Mouse (Mus musculus) WW6 (cell line): Measurements from ENCODE around the gene Galk1.

ENCODE experiments used
- DNase-seq: peaks from one replicate; pipeline ENCODE4 v3.0.0-alpha.2; 2013; ENCODE audit warnings: low read depth, low spot score

The Galk1 gene

DNA sequence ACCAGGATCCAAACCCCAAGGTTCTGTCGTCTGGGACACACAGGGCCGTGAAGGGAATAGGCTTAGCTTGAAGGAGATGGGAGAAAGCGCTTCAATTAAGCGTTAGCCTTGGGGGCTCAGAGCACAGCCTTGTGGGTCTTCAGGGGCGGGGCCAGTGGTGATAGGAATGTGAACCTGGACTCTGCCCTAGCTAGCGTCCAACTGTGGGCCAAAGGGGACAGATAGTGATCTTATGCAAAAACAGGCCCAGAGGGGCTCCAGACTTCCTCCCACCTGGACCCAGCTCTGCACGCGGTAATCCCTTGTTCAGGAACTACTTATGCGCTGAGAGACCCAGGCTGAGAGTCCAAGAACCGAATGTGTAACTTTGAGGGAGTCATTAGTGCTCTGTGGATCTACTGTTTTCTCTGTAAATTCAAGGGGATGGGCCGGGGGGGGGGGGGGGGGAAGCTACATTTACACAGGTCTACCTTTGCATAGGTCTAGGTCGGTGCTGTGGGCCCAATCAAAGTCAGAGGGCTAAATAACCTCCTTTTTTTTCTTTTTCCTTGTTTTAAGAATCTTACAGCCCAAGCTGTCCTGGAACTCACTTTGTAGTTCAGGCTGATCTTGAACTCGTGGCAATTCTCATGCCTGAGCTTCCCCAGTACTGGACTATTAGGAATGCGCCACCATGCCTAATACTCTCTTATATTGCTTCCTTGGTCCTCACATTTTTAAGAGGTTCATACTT lies 824 bp downstream of the Galk1 start:
- DNase-seq: no peak

DNA sequence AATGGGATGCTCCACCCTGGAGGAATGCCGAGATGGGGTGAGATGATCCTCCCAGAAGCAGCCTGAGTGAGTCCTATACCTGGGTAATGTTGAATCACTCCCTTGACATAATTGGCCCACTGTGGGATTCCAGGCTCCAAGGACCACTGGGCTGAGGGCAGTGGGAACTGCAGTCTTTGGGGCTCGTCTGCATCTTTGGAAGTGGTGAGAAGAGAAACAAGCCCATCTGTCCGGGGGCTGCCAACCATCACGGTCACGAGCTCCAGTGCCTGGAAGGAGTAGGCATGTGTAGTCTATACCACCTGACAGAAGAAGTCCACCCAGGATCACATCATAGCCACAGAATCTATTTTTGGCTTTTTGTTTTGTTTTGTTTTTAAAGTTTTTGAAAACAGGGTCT lies 1.6 kb downstream of the Galk1 start:
- DNase-seq: no peak

DNA sequence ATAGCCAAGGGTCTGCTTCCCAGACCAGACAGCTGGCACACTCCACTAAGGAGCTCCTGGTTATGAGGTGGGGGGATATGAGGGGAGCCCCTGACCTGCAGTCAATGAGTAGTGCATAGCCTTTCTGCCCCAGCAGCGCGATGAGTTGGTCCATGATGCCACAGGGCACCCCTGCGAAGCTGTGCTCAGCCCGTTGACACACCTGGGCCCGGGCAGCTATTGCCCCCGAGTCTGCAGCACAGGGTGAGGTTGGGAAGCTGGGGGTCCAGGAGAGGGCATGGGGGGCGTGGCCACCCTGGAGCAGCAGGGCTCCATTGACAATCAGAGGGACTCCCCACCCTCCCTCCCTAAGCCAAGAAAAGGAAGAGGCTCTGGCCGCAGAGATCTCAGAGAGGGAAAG lies 2.4 kb downstream of the Galk1 start:
- DNase-seq: no peak

DNA sequence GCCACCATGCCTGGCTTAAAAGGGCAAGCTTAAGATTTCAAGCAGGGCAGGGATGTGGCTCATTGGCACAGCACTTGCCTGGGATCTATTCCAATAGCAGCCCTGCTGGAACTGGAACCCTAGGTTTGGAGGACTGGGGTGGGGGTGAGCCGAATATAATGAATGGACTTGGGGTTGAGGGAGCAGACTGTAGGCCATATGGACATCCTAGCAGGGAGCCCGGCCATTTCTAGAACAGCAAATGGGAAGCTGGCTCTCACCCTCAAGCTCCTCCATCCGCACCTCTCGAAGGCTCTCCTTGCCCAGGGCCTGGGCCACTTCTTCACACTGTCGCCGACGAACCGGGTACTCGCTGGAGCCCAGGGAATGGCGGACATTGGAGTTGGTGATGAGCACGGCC lies 2.9 kb downstream of the Galk1 start:
- no peak for DNase-seq

DNA sequence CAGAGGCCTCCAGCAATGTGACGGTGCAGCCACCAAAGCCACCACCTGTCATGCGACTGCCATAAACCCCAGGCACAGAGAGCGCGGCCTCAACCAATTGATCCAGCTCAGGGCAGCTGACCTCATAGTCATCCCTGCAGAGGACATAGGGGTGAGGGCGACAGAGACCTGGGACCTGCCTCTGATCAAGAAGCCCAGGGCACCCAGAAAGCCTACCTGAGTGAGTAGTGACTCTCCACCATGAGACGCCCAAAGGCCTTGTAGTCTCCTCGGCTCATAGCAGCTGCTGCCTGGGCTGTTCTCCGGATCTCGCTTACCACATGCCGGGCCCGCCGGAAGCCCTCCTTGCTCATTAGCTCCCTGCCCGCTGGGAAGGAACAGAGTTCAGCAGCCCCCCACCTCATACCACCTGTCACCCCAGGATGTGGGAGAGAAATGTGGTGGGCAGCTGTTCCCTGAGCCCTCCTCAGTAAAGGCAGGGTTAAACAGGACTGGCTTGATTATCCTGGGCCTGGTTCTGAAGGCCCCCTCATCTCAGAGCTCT lies 3.6 kb downstream of the Galk1 start:
- no peak for DNase-seq

DNA sequence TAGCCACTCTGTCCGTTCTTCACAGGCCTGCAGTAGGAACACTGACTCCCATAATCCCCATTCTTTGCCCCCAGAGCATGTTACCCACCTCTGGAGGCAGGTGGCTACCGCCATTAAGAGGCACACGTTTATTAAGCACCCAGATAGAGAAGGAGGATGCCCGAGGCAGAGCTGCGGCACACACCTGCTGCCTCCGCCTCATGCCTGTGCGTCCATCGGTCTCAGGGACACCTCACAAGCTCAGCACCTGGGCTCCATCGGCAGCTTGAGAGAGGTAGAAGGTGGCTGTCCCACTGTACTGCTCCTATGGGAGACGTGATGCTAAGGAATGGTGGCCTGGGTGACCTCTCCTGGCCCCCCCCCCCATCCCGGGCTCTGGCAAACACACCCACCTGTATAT lies 4.1 kb downstream of the Galk1 start:
- no peak for DNase-seq

DNA sequence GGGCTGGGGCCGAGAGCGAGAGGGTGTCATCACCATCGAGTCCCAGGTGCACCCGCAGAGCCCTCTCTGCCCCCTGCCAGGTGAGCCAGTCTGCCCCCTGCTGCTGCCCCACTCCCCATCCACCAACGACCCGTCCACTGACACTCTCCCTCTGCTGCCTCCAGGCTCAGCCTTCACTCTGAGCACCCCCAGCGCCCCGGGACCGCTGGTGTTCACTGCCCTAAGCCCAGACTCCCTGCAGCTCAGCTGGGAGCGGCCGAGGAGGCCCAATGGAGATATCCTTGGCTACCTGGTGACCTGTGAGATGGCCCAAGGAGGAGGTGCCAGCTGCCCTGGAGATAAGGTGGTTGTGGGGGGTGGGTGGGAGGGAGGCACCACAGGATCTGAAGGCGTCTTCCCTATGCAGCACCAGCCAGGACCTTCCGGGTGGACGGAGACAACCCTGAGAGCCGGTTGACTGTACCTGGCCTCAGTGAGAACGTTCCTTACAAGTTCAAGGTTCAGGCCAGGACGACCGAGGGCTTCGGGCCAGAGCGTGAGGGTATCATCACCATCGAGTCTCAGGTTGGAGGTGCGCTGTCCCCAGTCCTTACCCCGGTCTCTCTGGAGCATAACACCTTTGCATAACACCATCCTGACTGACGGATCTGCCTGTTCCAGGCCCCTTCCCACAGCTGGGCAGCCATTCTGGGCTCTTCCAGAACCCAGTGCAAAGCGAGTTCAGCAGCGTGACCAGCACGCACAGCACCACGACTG lies 5.2 kb downstream of the Galk1 start:
- DNase-seq: no peak

DNA sequence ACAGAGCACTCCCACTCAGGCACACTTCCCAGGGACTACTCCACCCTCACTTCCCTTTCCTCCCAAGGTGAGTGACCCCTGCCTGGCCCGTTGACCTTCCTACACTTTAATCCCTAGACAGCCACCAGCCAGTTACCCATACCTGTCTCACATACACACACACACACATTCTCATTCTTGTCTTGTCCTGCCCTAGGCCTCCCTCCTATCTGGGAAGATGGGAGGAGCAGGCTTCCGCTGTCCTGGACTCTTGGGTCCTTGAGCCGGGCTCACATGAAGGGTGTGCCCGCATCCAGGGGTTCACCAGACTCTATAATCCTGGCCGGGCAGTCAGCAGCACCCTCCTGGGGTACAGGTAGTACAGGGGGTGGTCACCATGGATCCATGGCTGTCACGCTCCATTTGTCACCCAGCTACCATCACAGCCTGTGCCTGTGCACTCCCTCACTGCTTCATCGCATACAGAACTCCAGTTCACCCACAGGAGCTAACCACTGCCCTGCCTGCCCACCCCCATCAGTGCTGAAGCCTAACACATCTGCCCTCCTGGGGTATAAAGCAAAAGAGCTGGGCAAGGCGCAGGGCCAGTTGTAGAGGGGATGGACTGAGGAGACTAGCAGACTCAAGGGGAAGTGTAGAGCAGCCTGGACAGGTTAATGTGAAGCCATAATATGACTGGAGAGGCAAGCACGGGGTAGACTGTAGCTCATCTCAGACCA lies 6.7 kb downstream of the Galk1 start:
- no peak for DNase-seq

DNA sequence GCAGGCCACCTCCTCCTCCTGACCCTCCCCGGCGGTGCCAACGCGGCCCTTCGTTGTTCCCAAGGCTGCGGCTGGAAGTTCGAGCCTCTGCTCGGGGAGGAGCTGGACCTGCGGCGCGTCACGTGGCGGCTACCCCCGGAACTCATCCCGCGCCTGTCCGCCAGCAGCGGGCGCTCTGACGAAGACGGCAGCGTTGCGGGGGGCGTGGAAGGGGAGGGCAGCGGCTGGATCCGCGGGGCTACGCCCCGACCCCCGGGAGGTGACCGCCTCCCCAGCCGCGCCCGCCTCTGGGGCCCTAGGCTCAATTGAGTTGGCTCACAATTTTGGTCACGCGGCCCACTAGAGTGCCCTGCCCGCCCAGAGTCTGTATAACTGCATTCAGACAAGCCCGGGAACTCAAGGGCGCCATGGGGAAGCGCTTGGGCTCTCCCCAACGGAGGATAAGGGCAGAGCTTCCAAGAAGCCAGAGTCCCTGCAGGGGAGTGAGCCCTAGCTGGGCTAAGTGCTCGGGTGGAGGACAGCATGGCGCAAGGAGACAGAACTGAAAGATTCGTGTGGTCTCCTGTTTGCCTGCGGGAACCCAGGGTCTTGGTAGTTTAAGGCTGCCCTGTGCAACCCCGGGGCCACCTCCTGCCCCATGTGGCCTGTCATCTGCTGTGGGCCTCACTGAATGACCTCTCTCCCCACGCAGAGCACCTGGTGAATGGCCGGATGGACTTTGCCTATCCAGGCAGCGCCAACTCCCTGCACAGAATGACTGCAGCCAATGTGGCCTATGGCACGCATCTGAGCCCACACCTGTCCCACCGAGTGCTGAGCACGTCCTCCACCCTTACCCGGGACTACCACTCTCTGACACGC lies 7.4 kb downstream of the Galk1 start:
- no peak for DNase-seq

DNA sequence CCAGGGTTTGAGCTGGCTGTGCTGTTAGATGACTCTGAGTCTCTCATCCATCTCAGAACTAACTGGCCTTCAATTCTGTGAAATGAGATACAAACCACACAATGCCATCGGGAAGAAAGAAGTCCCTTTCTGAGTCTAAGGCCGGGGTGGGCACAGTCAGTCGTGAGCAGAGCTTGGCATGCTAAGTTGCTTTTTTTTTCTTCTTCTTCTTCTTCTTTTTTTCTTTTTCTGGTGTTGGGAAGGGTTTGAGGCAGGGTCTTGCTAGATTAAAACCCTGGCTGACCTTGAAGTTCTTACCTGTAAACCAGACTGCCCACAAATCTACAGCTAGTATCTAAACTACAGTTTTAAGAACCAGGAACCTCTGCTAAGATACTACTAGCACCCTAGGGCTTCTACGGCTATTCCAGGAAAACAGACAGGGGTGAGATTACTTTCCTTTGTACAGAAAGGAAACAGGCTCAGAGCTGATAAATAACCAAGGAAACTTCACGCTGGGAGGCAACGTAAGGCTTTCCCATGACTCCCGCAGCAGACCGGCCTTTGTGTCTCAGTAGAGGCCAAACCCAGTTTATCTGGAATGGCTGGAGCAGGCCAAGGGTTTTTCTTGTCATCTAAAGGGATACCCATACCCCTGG lies 8.2 kb downstream of the Galk1 start:
- DNase-seq: no peak

DNA sequence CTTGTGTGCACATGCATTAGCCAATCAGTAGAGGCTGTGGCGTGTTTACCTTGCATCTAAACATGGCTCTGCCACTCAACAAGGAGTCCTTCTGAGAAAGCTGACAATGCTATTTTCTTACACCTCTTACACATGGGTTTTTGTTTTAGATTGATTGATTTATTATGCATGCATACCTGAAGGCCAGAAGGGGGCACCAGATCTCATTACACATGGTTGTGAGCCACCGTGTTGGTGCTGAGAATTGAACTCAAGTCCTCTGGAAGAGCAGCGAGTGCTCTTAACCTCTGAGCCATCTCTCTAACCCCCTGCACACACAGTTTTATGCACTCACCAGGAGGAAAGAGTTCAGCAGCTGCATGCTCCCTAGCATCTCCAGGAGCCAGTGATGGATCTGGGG lies 9.6 kb downstream of the Galk1 start:
- no peak for DNase-seq

DNA sequence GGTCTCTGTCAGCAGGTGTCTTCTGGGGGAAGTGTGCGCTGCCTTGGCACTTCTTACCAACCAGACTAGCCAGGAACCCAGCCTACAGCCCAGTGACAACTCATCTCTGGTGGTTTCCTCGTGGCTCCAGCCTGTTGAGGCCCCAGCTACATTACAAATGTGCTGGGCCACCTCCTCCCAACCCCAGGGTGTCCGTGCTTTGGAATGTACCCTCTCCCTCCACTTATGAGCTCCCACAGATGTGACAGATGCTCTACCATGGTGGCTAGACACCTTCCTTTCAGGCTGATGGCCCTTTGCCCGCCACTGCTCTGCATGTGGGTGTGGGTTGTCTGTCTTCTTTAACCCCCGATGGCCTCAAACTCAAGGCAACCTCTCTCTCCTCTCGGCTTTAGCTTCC lies 10.8 kb downstream of the Galk1 start:
- no peak for DNase-seq

DNA sequence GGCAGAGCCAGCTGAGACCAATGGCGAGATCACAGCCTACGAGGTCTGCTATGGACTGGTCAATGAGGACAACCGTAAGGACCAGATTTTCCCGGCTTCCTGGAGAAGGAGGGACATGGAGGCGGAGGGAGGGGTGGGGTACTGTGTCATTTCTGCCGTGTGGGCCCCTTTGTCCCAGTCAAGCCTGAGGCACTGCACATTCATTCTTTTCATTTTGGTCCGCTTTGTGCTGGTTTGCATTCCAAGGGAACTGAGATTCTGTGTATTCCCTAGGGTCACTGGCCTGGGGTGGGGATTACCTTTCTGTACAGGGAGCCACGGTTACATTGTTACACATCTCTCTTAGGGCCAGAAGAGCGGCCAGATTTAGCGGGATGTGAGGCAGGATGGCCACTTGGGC lies 11.9 kb downstream of the Galk1 start:
- DNase-seq: no peak

DNA sequence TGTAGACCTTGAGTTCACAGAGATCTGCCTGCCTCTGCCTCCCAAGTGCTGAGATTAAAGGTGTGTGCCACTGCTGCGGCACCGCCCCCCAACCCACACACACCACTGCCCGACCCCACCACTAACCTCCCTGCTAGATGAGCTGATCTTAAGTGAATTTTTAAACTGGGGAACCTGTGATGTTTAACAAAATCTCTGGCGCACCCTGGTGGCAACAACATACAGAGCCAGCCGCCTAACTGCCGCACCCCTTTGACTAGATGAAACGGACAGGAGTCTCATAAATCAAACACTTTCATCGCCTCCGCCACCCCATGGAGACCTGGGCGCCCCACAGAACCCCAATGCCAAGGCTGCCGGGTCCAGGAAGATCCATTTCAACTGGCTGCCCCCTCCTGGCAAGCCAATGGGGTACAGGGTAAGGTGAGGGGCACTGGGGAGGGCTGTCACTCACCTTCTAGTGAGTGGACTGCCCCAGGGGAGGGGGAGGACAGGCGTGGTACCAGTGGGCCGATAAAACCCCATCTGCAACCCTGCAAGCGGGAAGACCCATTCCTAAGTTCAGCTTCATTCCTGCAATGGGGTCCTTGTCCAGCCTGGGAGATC lies 12.9 kb downstream of the Galk1 start:
- no peak for DNase-seq

DNA sequence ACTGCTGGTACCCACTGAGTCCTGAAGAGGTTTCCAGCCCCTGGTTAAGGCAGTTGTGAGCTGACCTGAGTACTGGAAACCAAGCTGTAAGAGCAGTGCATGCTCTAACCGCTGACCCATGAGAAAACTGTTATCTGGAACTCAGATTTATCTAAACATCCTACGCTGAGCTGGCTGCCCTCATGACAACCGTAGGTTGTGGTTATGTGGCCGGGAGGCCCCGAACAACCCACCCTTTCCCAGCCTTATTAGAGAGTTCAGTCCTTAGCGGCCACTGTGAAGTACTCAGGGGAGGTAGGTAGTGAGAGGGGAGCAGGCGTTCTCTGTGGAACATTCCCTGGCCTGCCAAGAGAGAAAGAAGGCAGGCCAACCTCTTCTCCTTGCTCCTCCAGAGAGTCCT lies 13.5 kb downstream of the Galk1 start:
- DNase-seq: no peak

DNA sequence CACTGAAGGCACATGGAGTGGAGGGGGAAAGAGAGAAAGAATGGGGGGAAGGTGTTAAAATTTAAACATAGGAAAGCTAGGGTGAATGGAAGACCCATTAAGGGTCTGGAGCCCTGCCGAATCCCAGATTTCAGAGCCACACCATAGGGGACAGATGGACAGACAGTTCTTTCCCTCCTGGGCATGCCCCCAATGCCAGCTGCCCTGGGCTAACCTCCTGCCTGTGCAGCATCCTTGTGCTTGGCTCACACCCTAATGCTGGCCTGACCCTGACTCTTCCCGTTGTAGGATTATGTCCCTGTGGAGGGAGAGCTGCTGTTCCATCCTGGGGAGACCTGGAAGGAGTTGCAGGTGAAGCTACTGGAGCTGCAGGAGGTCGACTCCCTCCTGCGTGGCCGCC lies 14.9 kb downstream of the Galk1 start:
- no peak for DNase-seq

DNA sequence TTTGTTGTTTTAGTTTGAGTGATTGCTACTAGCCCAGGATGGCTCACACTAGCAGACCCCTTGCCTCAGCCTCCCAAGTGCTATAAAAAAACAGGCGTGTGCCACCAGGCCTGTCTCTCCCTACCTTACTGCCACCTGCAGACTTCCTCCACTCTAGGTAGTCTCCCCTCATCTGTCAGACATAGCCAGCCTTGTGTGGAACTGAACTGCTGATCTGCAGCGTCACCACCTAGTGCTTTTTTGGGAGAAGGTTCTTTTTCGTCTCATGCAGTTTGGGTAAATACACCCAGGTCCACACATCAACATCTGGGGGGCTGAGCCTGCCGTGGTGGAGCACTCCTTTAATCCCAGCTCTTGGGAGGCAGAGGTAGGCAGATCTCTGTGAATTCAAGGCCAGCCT lies 15.5 kb downstream of the Galk1 start:
- no peak for DNase-seq

DNA sequence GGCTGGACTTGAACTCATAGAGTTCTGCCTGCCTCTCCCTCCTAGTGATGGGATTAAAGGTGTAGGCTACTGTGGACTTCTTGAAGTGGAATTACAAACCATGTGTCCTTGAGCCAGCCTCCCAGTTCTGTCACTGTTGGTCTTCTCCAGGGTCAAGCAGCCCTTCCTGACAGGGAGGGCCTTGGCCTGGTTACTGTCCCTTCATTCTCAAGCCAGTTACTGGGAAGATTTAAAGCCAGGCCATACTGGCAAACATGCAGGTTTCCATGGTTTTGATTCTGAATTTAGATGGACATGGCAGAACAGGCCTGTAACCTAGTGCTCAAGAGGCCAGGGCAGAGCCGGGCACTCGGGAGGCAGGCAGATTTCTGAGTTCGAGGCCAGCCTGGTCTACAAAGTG lies 17.3 kb downstream of the Galk1 start:
- no peak for DNase-seq

DNA sequence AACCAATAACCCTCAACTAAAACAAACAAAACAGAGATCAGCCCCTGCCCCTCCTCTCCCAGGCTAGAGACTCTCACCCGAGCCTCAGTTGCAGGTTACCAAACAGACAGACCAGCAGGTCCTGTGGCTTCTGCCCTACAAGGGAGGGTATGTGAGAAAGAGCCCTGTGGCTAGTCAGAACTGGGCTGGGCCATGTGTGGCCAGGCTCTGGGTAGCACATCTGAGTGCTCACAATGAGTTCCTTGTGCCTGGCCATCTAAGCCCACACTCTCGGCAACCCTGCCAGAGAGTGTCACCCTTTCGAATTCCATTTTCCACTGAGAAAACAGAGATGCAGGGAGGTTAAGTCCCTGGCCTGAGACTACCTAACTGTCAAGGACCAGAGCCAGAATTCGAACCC lies 20.4 kb downstream of the Galk1 start:
- no peak for DNase-seq

DNA sequence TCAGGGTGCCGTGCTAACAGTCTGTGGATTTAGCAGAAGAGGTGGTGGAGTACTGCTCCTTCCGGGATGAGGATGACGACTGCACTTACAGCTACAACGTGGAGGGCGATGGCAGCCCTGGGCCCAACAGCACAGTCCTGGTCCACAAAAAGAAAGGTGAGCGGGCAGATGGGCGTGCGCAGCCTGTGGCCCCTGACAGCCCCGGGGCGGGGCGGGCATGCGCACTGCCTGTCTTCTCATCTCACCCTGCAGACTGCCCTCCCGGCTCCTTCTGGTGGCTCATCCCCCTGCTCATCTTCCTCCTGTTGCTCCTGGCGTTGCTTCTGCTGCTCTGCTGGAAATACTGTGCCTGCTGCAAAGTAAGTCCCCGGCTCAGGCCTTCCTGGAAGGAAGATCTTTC lies 22.8 kb downstream of the Galk1 start:
- no peak for DNase-seq

DNA sequence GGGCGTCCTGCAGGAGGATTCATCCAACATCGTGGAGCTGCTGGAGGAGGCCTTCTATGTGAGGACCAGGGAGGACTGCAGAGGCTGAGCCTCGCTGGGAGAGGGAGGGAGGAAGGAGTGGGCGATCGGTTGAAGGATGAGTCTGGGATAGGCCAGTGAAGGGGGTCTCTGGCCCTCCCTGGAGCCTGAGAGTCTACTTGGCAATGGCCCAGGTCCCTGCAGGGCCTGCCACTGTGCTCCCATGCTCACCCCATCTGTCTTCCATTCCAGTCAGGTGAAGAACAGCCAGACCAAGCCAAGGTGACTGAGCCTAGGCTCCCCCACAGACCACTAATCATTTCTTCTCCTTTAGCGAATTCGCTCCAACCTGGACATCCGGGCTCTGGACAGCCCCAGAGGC lies 29.2 kb downstream of the Galk1 start:
- no peak for DNase-seq
